Mouse (Mus musculus) midbrain, embryonic 13.5 days (tissue): ENCODE data around the gene Arhgef26. TPM values are rescaled to one million over a fixed set of nuclear protein-coding genes. Genes with fewer than 3 reads are reported as not detected.

Experiments
- ATAC-seq: fragments of 200-750 bp; cut with Nextera tagmentation; 2 replicates; pipeline ENCODE4 v1.8.0; 2017; ENCODE audit warnings: mild to moderate bottlenecking, moderate TSS enrichment, moderate library complexity
- H3K27ac ChIP-seq: fragments of 300-500 bp; sonication (generic); 2 replicates; pipeline ENCODE4 v1.5.1; 2015; ENCODE audit warnings: inconsistent platforms, mild to moderate bottlenecking, moderate library complexity
- H3K27me3 ChIP-seq: fragments of 300-500 bp; sonication (generic); 2 replicates; pipeline ENCODE4 v1.6.1; 2015; ENCODE audit warnings: mild to moderate bottlenecking, inconsistent platforms
- H3K36me3 ChIP-seq: fragments of 300-500 bp; sonication (generic); 2 replicates; pipeline ENCODE4 v1.6.1; 2015; ENCODE audit warnings: mild to moderate bottlenecking, inconsistent platforms
- H3K4me1 ChIP-seq: fragments of 300-500 bp; sonication (generic); replicated peaks from 2 replicates; pipeline ENCODE4 v1.6.1; 2015; ENCODE audit warnings: inconsistent platforms
- H3K4me2 ChIP-seq: fragments of 300-500 bp; sonication (generic); replicated peaks from 2 replicates; pipeline ENCODE4 v1.6.1; 2015; ENCODE audit warnings: moderate library complexity, mild to moderate bottlenecking, inconsistent platforms
- H3K4me3 ChIP-seq: fragments of 300-500 bp; sonication (generic); replicated peaks from 2 replicates; pipeline ENCODE4 v1.5.1; 2015; ENCODE audit warnings: mild to moderate bottlenecking, inconsistent platforms
- H3K9ac ChIP-seq: fragments of 300-500 bp; sonication (generic); replicated peaks from 2 replicates; pipeline ENCODE4 v1.6.1; 2015; ENCODE audit warnings: mild to moderate bottlenecking, inconsistent platforms
- H3K9me3 ChIP-seq: fragments of 300-500 bp; sonication (generic); 2 replicates; pipeline ENCODE4 v1.6.1; 2016; ENCODE audit warnings: mild to moderate bottlenecking, inconsistent platforms
- WGBS: fragments of 180-500 bp; shearing (Covaris S2); methylation state at CpG from one replicate; pipeline ENCODE4 v1.1.7; 2015; 5-methylcytosine and 5-hydroxymethylcytosine counted together
- polyA plus RNA-seq: library from polyadenylated mRNA; unstranded; fragments of >200 nt; fragmentation: Nextera tagmentation; extraction: Ambion mirVana; gene quantifications from 2 replicates; pipeline ENCODE4 v1.2.1, GENCODE M21; 2015

The Arhgef26 gene
- 6.8 and 7.6 TPM in 2 replicates for polyA plus RNA-seq

DNA sequence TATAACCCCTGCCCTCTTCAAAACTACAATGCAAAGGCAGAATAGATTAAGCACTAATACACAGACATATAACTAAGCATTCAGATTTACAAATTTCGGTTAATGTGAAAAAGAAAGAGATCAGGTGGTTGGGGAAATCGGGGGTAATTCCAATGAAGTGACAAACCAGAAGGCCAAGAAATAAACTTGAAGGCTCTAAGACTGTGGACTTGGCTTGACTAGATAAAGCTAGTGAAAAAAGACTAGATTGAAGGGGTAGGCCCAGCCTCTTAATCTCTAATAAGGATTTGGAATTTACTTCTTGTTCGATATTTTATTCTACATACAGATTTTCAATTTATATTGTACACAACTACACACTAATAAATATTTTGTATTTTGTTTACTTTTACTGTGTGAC lies at the start of gene Arhgef26:
Gene Arhgef26 (plus strand): TSS at position 301 of the 400 bp plus-strand sequence.
- peaks cover 8% of the 10 kb centered on the region; the same call in 1 of the 2 replicates for H3K4me1 ChIP-seq
- no peaks in the 10 kb centered on the region for H3K36me3 ChIP-seq
- peaks cover 25% of the 10 kb centered on the region for H3K27me3 ChIP-seq
- H3K9me3 ChIP-seq, result no peaks in the 10 kb centered on the region
- ATAC-seq, result no peak
- peak within 1 kb of the TSS; percentile 78 for H3K4me3 ChIP-seq
- WGBS, result 80% methylated on average over 3 of the region's 3 CpGs
- peak within 1 kb of the TSS; percentile 86 for H3K4me2 ChIP-seq
- no peak within 1 kb of the TSS for H3K27ac ChIP-seq
- peak within 1 kb of the TSS; percentile 80 for H3K9ac ChIP-seq

DNA sequence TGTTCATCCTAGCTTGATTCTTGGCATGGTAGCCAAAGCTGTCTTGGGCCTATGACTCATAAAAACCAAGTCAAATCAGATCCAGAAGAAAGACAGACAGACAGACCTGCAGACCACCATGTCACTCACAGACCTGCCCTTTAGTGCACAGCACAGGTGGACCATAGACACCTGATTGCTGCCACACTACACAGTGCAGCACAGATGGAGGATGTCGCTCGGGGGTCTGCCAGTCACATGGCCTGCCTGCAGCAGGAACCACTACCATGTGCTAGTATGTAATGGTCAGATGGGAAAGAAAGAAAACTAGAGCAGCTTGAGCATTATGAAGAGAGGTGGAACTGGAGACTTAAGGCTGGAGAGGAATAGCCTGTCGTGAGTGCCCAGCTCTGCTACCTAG lies 27.7 kb upstream of the Arhgef26 start:
- H3K36me3 ChIP-seq, result no peaks in the 10 kb centered on the region
- no peaks in the 10 kb centered on the region for H3K9me3 ChIP-seq
- no peak overlapping the region for H3K9ac ChIP-seq
- no peak overlapping the region for H3K4me3 ChIP-seq
- WGBS, result 90% methylated on average over 3 of the region's 3 CpGs
- no peak overlapping the region for H3K27ac ChIP-seq
- H3K4me2 ChIP-seq, result no peak overlapping the region
- no peaks in the 10 kb centered on the region for H3K27me3 ChIP-seq
- H3K4me1 ChIP-seq, result no peaks in the 10 kb centered on the region
- ATAC-seq, result no peak

DNA sequence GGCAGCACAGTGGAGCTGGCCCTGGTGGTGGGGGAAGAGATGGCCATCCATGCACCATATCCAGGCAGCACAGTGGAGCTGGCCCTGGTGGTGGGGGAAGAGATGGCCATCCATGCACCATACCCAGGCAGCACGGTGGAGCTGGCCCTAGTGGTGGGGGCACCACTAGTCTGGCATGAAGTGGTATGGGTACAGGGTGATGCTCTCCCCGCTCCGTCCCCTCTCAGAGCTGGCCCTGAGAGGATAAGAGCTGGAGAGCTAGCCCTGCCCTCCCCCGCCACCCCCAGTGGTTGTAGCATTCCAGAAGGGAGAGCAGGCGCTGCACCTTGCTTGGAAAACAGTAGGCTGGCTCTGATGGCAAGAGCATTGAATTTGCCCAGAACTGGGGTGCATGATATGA lies 26.9 kb upstream of the Arhgef26 start:
- H3K27me3 ChIP-seq, result no peaks in the 10 kb centered on the region
- H3K9me3 ChIP-seq, result no peaks in the 10 kb centered on the region
- no peak overlapping the region for H3K4me3 ChIP-seq
- ATAC-seq, result peak; percentile 68
- H3K9ac ChIP-seq, result no peak overlapping the region
- no peak overlapping the region for H3K4me2 ChIP-seq
- H3K27ac ChIP-seq, result no peak overlapping the region
- H3K4me1 ChIP-seq, result no peaks in the 10 kb centered on the region
- H3K36me3 ChIP-seq, result no peaks in the 10 kb centered on the region
- 94% methylated on average over 5 of the region's 5 CpGs for WGBS

DNA sequence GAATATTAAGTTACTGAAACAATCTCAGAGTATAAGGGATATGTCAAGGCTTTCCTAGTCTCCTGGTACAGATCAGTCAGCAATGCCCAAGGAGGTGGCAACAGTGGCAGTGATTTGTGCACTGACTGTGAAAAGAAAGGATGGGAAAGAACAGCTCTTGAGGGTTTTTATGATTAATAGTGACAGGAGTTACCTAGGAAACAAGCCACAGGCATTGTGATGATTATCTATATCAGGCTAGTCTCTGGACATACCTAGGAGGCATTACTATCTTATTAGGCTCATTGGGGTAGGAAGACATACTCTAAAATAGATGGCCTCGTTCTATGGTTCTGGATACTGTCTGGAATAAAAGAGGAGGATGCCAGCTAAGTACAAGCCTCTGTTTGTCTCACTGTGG lies 13.4 kb upstream of the Arhgef26 start:
- Histone ChIP-seq H3K4me1 (no peaks in the 10 kb centered on the region), H3K9me3 (no peaks in the 10 kb centered on the region), H3K4me3 (no peak overlapping the region), H3K9ac (no peak overlapping the region), H3K27ac (no peak overlapping the region), H3K27me3 (no peaks in the 10 kb centered on the region), H3K36me3 (no peaks in the 10 kb centered on the region), H3K4me2 (no peak overlapping the region)
- ATAC-seq, result no peak
- 48% methylated on average over 1 of the region's 1 CpGs for WGBS

DNA sequence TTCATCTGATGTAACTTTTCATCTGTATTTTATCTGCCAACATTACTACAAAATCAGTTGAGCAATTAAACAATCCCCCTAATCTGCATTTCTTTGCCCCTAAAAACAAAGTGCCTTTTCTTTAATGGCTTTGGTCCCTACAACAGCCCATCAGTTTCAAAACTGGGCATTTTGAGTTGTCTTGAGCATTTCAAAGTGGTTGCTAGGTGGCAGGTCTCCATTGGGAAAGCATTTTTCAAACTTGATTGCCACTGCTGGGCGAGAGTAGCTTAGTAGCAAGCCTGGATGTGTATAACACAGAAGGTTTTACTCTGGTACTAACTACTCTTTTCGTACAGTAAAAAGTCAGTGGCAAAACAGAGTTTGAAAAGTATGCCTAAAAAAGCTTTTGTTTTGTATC lies 10.2 kb upstream of the Arhgef26 start:
- Histone ChIP-seq H3K9me3 (no peaks in the 10 kb centered on the region), H3K4me2 (no peak overlapping the region), H3K4me1 (no peaks in the 10 kb centered on the region), H3K27me3 (no peaks in the 10 kb centered on the region), H3K27ac (no peak overlapping the region), H3K9ac (no peak overlapping the region), H3K36me3 (no peaks in the 10 kb centered on the region), H3K4me3 (no peak overlapping the region)
- ATAC-seq, result no peak
- WGBS, result 43% methylated on average over 2 of the region's 2 CpGs

DNA sequence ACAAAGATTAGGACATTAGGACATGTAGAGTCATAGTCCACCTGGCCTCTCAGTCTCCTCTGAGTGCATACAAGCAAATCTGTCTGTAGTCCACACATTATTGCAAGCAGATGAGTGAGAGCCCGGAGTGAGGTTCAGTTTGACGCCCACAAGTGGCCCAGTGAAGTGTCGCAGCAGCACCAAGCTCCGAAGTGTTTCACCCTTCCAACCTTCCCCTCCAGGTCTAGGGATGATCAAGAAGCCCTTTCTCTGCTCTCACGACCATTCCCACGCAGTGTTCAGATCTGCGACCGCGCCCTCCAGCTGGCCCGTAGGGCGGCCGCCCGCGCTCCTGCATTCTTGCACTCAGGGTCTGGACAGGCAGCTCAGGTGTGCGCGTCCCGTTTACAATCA lies 313 bp downstream of the Arhgef26 start:
- Histone ChIP-seq H3K27me3 (peaks cover 25% of the 10 kb centered on the region), H3K36me3 (no peaks in the 10 kb centered on the region), H3K4me2 (peak overlapping the region; percentile 86), H3K27ac (no peak overlapping the region), H3K9ac (peak overlapping the region; percentile 80), H3K4me3 (peak overlapping the region; percentile 78), H3K4me1 (peaks cover 8% of the 10 kb centered on the region; the same call in 1 of the 2 replicates), H3K9me3 (no peaks in the 10 kb centered on the region)
- under 1% methylated on average over 17 of the region's 17 CpGs for WGBS
- ATAC-seq, result no peak

DNA sequence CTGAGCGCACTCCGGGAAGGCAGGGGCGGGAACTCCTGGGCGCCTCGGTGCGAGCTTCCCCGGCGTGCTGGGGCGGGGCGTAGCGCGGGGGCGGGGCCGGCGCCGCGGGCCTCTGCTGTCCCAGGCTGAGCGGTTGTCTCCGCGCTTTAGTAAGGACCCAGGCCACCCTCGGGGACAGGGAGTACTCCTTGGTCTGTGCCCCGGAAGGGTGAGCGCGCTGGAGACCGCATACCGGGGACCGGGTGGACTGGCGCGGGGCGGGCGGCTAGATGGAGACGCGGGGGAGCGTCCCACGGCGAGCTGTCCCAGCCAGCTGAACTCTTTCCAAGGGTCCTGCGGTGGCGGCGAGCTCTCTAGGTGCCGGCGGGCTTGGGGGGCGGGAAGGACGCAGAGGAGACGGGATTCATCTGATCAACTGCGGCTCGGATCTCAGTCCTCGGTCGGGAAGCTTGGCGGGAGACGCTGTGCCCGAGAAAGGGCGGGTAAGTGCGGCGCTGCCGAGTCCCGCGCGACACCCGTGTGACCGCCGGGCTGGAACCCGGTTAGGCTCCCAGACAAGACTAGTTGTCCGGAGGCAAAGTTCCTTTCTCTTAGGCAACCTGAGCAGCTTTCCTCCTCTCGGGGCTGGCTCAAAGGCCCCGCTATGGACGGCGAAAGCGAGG lies 841 bp downstream of the Arhgef26 start:
- Histone ChIP-seq H3K4me1 (peaks cover 8% of the 10 kb centered on the region; the same call in 1 of the 2 replicates), H3K27me3 (peaks cover 25% of the 10 kb centered on the region), H3K36me3 (no peaks in the 10 kb centered on the region), H3K4me3 (peak overlapping the region; percentile 78), H3K9me3 (no peaks in the 10 kb centered on the region), H3K27ac (no peak overlapping the region), H3K9ac (peak overlapping the region; percentile 80), H3K4me2 (peak overlapping the region; percentile 86)
- ATAC-seq, result peak; percentile 95
- WGBS, result under 1% methylated on average over 67 of the region's 68 CpGs

DNA sequence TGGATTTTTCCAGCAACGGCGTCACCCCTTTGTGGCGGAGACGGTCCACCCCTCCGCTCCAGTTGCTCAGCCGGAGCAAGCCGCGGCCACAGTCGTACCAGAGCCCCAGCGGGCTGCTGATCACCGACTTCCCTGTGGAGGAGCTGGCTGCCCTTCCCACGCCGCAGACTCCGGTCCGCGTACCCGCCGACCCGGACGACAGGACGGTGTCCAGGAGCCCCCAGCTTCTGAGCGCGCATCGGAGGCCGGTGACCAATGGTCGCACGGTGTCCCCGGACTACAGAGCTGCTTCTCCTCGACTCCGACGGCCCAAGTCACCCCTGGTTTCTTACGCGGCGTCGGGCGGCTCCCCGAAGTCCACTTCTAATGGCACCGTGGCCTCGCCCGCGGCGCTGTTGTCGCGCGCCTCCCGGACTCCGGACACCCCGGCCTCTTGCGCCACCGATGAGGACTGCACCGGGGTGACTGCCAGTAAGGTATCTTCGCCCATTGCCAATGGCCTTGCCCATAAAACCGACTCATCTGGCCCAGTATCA lies 1.4 kb downstream of the Arhgef26 start:
- Histone ChIP-seq H3K9me3 (no peaks in the 10 kb centered on the region), H3K9ac (peak overlapping the region; percentile 80), H3K4me3 (peak overlapping the region; percentile 78), H3K4me1 (peaks cover 8% of the 10 kb centered on the region; the same call in 1 of the 2 replicates), H3K4me2 (peak overlapping the region; percentile 86), H3K27me3 (peaks cover 25% of the 10 kb centered on the region), H3K36me3 (no peaks in the 10 kb centered on the region), H3K27ac (no peak overlapping the region)
- peak; percentile 66 for ATAC-seq
- WGBS, result under 1% methylated on average over 53 of the region's 53 CpGs

DNA sequence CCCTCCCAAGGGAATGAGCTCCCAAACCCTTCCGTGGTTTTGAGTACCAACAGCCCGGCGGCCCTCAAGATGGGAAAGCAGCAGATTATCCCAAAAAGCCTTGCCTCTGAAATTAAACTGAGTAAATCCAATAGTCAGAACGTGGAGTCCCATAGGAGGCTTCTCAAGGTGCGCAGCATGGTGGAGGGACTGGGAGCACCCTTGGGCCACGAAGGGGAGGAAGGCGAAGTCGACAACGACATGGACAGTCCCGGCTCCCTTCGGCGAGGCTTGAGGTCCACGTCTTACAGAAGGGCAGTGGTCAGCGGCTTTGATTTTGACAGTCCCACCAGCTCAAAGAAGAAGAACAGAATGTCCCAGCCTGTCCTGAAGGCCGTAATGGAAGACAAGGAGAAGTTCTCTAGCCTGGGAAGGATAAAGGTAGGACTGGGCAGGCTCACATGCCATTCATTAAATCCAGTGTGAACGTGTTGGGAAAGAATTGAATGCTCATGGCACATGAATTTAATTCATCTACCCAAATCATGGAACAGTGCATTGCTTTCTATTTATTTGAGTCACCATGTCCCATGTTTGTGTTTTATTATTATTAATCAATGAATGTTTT lies 2.1 kb downstream of the Arhgef26 start:
- Histone ChIP-seq H3K9ac (peak overlapping the region; percentile 80), H3K27me3 (peaks cover 25% of the 10 kb centered on the region), H3K4me3 (peak overlapping the region; percentile 78), H3K27ac (no peak overlapping the region), H3K4me2 (peak overlapping the region; percentile 86), H3K4me1 (peaks cover 8% of the 10 kb centered on the region; the same call in 1 of the 2 replicates), H3K9me3 (no peaks in the 10 kb centered on the region), H3K36me3 (no peaks in the 10 kb centered on the region)
- no peak for ATAC-seq
- 6% methylated on average over 16 of the region's 16 CpGs for WGBS

DNA sequence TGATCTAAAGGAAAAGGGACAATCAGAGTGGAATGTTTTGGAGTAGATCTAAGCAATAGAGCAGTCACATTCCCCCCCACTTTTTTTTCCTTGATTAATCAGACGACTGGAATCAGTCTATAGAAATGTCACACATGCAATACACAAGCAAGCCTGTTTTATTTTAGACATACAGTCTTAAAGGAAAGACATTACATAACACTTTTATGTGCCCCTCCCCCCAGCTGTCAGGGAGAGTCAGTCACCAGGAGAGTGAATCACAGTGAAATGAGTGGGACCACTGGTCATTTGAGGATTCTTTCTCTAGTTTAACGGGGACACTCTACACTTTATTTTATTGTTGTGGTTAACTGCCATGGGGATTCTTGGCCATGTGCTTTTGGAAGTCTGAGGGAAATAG lies 2.7 kb downstream of the Arhgef26 start:
- Histone ChIP-seq H3K36me3 (no peaks in the 10 kb centered on the region), H3K4me2 (peak overlapping the region; percentile 86), H3K9me3 (no peaks in the 10 kb centered on the region), H3K4me1 (peaks cover 8% of the 10 kb centered on the region; the same call in 1 of the 2 replicates), H3K9ac (no peak overlapping the region), H3K27me3 (peaks cover 25% of the 10 kb centered on the region), H3K27ac (no peak overlapping the region), H3K4me3 (peak overlapping the region; percentile 78; the same call in 1 of the 2 replicates)
- no peak for ATAC-seq
- 11% methylated on average over 2 of the region's 2 CpGs for whole genome bisulfite sequencing

DNA sequence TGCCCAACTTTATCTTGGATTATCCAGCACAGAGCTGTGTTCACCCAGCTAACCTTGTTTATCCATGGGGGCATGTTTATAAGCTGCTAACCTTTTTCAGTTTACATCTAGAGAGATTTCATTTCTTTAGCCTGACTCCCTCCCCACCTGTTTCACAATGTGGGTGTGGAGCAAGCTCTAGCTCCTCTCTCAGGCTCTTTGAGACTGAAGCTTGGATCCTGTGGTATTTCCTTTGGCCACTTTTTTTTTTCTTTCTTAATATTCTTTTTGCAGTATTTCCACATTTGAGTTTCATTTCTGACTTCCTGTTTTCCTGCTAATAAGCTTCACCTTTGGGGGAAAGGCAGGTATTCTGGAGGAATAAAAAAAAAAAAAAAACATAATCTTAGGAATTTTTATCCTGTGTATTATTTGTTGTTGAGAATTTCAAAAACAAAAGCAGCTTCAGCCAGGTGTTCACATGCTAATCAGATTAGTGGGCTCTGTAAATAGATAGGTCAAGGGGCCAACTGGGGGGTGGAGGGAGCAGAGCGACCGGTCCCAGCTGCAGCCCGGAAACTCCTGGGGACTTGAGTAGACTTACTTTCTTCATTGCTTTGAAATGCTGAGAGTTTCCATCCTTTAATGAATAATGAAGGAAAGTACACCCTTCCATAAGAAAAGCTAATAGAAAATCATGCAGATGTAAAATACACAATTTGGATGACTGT lies 3.5 kb downstream of the Arhgef26 start:
- ATAC-seq, result no peak
- Histone ChIP-seq H3K9me3 (no peaks in the 10 kb centered on the region), H3K4me2 (peak overlapping the region; percentile 32), H3K4me3 (no peak overlapping the region), H3K4me1 (peaks cover 8% of the 10 kb centered on the region; the same call in 1 of the 2 replicates), H3K27me3 (peaks cover 25% of the 10 kb centered on the region), H3K36me3 (no peaks in the 10 kb centered on the region), H3K9ac (no peak overlapping the region), H3K27ac (no peak overlapping the region)
- WGBS, result 12% methylated on average over 3 of the region's 3 CpGs
